Mouse (Mus musculus) kidney, embryonic 14.5 days (tissue): Measurements from ENCODE around the gene Olfr71. TPM values are rescaled to one million over a fixed set of nuclear protein-coding genes. Genes with fewer than 3 reads are reported as not detected.

ENCODE experiments used
- ATAC-seq: fragments of 200-750 bp; cut with Nextera tagmentation; 2 replicates; pipeline ENCODE4 v1.8.0; 2017; ENCODE audit warnings: moderate number of reproducible peaks, mild to moderate bottlenecking, moderate TSS enrichment, moderate library complexity; ENCODE audit not compliant: low FRiP score, low TSS enrichment
- H3K27ac ChIP-seq: fragments of 300-500 bp; sonication (generic); 2 replicates; pipeline ENCODE4 v1.5.1; 2014; ENCODE audit warnings: low read depth, mild to moderate bottlenecking, low read length, moderate library complexity, mixed read lengths
- H3K27me3 ChIP-seq: fragments of 300-500 bp; sonication (generic); 2 replicates; pipeline ENCODE4 v1.6.1; 2014; ENCODE audit warnings: mild to moderate bottlenecking, low read length; ENCODE audit not compliant: control insufficient read depth, insufficient read depth
- H3K36me3 ChIP-seq: fragments of 300-500 bp; sonication (generic); 2 replicates; pipeline ENCODE4 v1.6.1; 2014; ENCODE audit warnings: low read length, mixed read lengths; ENCODE audit not compliant: control insufficient read depth, insufficient read depth
- H3K4me1 ChIP-seq: fragments of 300-500 bp; sonication (generic); 2 replicates; pipeline ENCODE4 v1.6.1; 2014; ENCODE audit warnings: low read length, mixed read lengths; ENCODE audit not compliant: control insufficient read depth, insufficient read depth
- H3K4me2 ChIP-seq: fragments of 300-500 bp; sonication (generic); replicated peaks from 2 replicates; pipeline ENCODE4 v1.6.1; 2014; ENCODE audit warnings: low read depth, mild to moderate bottlenecking, low read length
- H3K4me3 ChIP-seq: fragments of 300-500 bp; sonication (generic); 2 replicates; pipeline ENCODE4 v1.5.1; 2014; ENCODE audit warnings: mild to moderate bottlenecking, low read length
- H3K9ac ChIP-seq: fragments of 300-500 bp; sonication (generic); 2 replicates; pipeline ENCODE4 v1.6.1; 2014; ENCODE audit warnings: low read depth, mild to moderate bottlenecking, low read length, moderate library complexity
- H3K9me3 ChIP-seq: fragments of 300-500 bp; sonication (generic); 2 replicates; pipeline ENCODE4 v1.6.1; 2016; ENCODE audit warnings: low read length; ENCODE audit not compliant: control insufficient read depth
- WGBS: fragments of 180-500 bp; shearing (Covaris S2); extraction: QIAGEN DNeasy Blood & Tissue Kit; methylation state at CpG from one replicate; pipeline ENCODE4 v1.1.7; 2014; 5-methylcytosine and 5-hydroxymethylcytosine counted together
- polyA plus RNA-seq: library from polyadenylated mRNA; unstranded; fragments of >200 nt; fragmentation: Nextera tagmentation; extraction: Ambion mirVana; gene quantifications from 2 replicates; pipeline ENCODE4 v1.2.1, GENCODE M21; 2014

Gene Olfr71
- polyA plus RNA-seq, 1 experiment from 2014 or later: not detected

DNA sequence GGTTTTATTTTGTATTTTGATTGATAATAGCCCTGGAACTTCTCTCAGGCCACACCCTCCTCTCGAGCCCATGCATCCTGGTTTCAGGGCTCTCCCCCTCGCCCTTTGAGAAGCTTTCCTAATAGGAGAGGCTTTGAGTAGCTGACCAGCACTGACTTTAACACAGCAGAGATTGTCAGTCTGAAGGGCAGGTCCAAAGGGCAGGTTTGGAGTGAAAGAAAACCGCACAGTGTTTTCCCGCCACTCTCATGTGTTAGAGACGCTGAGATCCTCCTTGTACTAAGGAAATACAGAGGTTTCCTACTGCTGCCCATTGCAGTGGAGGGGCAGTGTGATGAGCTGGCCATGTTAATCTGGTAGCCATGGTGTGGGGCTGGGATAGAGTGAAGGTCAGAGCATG, 35.1 kb downstream of the Olfr71 start:
- 83% methylated on average over 5 of the region's 5 CpGs for WGBS

DNA sequence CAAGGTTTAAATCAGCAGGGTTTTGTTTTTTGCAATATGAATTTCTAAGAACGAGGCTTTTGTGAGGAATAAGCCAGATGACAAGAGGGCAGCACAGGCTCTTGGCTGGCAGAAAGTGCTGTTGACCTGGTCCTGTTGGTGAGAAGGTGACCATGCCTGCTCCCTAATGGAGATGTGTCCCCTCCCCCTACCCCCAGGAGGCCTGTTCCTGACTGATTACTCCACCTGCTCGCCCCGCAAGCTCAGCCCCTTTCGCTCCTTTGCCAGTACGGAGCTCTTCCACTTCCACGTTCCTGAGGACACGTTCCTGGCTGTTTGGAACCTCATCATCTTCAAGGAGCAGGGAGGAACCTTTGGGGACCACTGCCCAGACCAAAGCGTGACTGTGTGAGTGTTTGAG, 36.4 kb downstream of the Olfr71 start:
- 79% methylated on average over 8 of the region's 8 CpGs for WGBS
- H3K4me1 ChIP-seq: peaks cover 6% of the 10 kb centered on the region
- ATAC-seq: no peak

More for the DNA sequence above, 35.1 kb downstream of the Olfr71 start:
- no peak overlapping the region for H3K27ac ChIP-seq
- H3K4me3 ChIP-seq: no peak overlapping the region
- H3K36me3 ChIP-seq: peaks cover 2% of the 10 kb centered on the region; the same call in 1 of the 2 replicates
- no peaks in the 10 kb centered on the region for H3K27me3 ChIP-seq
- H3K4me1 ChIP-seq: peaks cover 2% of the 10 kb centered on the region
- ATAC-seq: no peak
- no peak overlapping the region for H3K9ac ChIP-seq
- H3K4me2 ChIP-seq: no peak overlapping the region
- H3K9me3 ChIP-seq: no peaks in the 10 kb centered on the region

DNA sequence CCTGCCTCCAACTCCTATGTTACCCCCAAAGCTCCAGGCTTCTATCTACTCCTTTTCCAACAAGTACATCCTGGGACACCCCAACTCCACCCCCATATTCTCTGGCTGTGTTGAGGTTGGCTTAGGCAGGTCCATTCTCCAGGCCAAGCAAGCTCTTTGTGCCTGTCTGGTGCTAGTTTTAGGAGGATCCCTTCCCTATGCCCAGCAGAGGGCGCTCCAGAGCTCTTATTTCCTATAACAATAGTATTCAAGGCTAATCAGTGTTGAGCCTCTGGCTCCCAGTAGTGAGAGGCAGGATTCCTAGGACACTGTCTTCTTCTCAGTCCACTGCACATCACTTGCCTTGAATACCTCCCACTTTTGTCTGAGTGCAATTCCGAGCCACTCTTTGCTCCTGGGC, 38.0 kb downstream of the Olfr71 start:
- 4% methylated on average over 2 of the region's 2 CpGs for WGBS
- no peaks in the 10 kb centered on the region for H3K9me3 ChIP-seq
- ATAC-seq: peak; percentile 48; the same call in 1 of the 2 replicates
- no peak overlapping the region for H3K27ac ChIP-seq
- H3K9ac ChIP-seq: no peak overlapping the region
- no peak overlapping the region for H3K4me3 ChIP-seq
- no peak overlapping the region for H3K4me2 ChIP-seq
- peaks cover 2% of the 10 kb centered on the region; the same call in 1 of the 2 replicates for H3K36me3 ChIP-seq
- no peaks in the 10 kb centered on the region for H3K27me3 ChIP-seq
- H3K4me1 ChIP-seq: peaks cover 6% of the 10 kb centered on the region

More for the DNA sequence above, 36.4 kb downstream of the Olfr71 start:
- Histone ChIP-seq H3K9ac (no peak overlapping the region), H3K36me3 (peaks cover 2% of the 10 kb centered on the region; the same call in 1 of the 2 replicates), H3K4me3 (no peak overlapping the region), H3K27ac (no peak overlapping the region), H3K9me3 (no peaks in the 10 kb centered on the region), H3K27me3 (no peaks in the 10 kb centered on the region), H3K4me2 (no peak overlapping the region)

DNA sequence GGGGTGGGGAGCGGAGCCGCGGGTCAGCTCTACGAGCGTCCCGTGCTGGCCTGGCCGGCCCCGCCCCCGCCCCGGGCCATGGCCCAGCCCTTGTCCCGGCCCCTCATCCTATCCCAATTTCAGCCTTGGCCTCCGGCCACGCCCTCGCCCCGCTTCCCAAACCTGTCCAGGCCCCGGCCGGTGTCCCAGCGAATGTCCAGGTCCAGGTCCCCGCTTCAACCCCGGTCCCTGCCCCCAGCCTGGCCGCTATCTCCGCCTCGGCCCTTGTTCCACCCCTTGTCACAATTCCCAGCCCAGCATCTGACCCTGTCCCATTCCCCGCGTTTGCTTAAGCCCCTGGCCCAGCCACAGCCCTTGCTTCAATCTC, 40.6 kb downstream of the Olfr71 start:
- peak; percentile 89 for ATAC-seq
- 0% methylated on average over 23 of the region's 25 CpGs for WGBS
- H3K9ac ChIP-seq: peak overlapping the region; percentile 83
- peak overlapping the region; percentile 74 for H3K4me2 ChIP-seq
- H3K4me3 ChIP-seq: peak overlapping the region; percentile 84
- no peaks in the 10 kb centered on the region for H3K36me3 ChIP-seq
- peaks cover 15% of the 10 kb centered on the region; the same call in 1 of the 2 replicates for H3K27me3 ChIP-seq
- H3K4me1 ChIP-seq: peaks cover 6% of the 10 kb centered on the region
- H3K9me3 ChIP-seq: no peaks in the 10 kb centered on the region
- no peak overlapping the region for H3K27ac ChIP-seq

DNA sequence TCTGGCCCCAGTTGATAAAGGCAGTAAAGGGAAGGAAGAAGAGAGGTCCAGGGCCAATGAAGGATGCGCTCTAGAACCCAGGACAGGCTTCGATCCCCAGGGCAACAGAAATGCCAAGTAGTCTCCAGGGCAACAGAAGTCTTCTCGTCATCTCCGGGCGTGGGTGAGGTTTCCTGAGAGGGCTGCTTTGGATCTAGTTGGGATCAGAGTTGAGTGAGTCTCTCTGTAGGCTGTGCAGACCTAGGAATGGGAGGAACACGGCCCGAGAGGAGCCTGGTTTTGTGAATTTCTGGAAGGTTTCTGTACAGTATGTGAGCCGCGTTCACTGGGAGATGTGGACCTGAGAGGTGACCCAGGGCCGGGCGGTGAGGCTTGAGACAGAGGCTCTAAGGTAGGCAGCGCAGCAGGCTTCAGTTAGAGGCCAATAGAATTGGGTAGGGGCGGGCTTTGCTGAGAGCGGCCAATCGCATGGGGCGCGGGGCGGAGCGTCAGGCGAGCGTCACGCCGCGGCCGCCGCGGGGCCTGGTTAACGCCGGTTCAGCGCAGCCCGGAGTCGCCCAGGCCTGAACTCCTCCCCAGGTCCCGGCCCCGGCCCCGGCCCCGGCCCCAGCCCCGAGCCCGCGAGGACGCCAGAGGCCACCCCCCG, 41.1 kb downstream of the Olfr71 start, which contains the start of the genes Tmem8b and Fam221b:
Gene Tmem8b, plus strand, starts transcription at position 190 of the 646 bp plus-strand sequence.
Gene Fam221b, minus strand, starts transcription at position 364 of the 646 bp plus-strand sequence.
- Histone ChIP-seq H3K4me3 (peak within 1 kb of the TSS; percentile 84), H3K36me3 (no peaks in the 10 kb centered on the region), H3K27me3 (peaks cover 15% of the 10 kb centered on the region; the same call in 1 of the 2 replicates), H3K9ac (peak within 1 kb of the TSS; percentile 83), H3K27ac (no peak within 1 kb of the TSS), H3K9me3 (no peaks in the 10 kb centered on the region), H3K4me1 (peaks cover 6% of the 10 kb centered on the region), H3K4me2 (peak within 1 kb of the TSS; percentile 74)
- WGBS: 2% methylated on average over 35 of the region's 41 CpGs
- ATAC-seq: peak; percentile 93

DNA sequence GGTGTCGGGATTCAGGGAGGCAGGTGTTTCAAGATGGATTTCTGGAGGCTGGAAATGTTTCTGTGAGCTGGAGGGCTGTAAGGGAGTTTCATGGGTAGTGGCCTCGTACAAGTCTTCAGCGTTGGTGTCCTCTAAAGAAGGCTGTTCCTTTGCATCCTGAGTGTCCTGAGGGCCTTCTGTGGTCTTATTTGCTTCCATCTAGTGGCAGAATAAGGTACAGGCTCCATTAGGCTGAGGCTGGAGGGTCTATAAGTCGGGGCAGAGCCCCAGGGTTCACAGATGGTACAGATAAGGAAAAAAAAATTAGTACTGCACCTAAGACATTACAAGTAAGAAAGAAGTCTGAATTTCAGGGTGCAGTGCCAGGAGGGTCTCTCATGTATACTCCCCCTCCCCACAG, 43.6 kb downstream of the Olfr71 start:
- 22% methylated on average over 4 of the region's 4 CpGs for WGBS
- no peak overlapping the region for H3K4me3 ChIP-seq
- H3K9me3 ChIP-seq: no peaks in the 10 kb centered on the region
- peaks cover 6% of the 10 kb centered on the region for H3K4me1 ChIP-seq
- no peaks in the 10 kb centered on the region for H3K36me3 ChIP-seq
- no peak overlapping the region for H3K27ac ChIP-seq
- H3K27me3 ChIP-seq: peaks cover 36% of the 10 kb centered on the region
- H3K9ac ChIP-seq: no peak overlapping the region
- no peak for ATAC-seq
- no peak overlapping the region for H3K4me2 ChIP-seq

DNA sequence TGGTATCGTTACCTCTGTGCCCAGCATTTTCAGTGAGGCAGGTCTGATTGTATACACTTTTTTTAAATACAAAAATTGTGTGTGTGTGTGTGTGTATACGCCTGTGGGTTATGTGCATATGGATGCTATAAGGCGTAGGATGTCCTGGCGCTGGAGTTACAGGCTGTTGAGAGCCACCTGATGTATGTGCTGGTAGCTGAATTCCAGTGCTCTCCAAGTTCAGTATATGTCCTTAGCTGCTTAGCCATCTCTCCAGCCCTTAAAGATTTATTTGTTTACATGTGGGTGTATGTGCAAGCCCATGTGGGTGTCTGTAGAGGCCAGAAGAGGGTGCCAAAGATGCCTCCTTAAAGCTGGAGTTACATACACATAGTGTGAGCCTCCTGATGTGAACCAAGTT, 52.9 kb downstream of the Olfr71 start:
- H3K36me3 ChIP-seq: no peaks in the 10 kb centered on the region
- no peak overlapping the region for H3K9ac ChIP-seq
- no peaks in the 10 kb centered on the region for H3K9me3 ChIP-seq
- ATAC-seq: no peak
- H3K27me3 ChIP-seq: peaks cover 9% of the 10 kb centered on the region
- no peak overlapping the region for H3K27ac ChIP-seq
- peak overlapping the region; percentile 66 for H3K4me2 ChIP-seq
- peak overlapping the region; percentile 86 for H3K4me3 ChIP-seq
- WGBS: 62% methylated on average over 4 of the region's 4 CpGs
- H3K4me1 ChIP-seq: peaks cover 5% of the 10 kb centered on the region; the same call in 1 of the 2 replicates

DNA sequence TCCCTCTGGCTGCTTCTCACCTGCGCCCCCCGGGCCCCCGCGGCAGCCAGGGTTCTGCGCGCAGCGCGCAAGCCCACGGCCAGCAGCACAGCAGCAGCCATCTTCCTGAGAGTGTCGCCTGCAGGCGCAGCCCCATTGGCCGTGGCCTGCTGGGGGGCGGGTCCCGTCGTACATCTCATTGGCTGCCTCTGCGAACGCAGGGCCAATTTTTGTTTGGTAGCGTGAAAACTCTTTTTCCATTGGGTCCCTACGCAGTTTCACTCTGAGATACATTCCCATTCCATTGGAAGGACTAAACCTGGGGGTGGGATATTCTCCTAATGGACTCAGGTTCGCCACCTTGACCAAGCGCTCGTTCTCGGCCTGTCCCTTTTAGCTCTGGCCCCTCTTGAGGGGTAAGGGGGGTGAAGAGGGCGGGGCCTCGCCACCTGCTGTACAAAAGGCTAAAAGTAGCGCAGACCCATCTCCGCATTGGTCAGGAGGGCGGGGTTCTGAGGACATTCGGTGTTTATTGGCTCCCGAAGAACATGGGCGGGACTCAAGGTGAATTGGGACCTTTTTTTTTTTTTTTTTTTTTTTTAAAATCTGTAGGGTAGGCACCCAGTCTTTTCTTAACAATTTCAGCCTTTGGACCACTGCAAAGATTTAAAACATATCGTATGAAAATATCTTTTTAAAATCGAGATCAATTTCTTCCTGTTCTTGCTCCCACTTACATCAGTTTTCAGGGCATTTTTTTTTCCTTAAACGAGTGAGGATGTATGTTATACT, 53.5 kb downstream of the Olfr71 start, which contains the start of gene Hint2:
Gene Hint2, minus strand, starts transcription at position 128 of the 771 bp plus-strand sequence.
- H3K9ac ChIP-seq: peak within 1 kb of the TSS; percentile 90
- WGBS: 2% methylated on average over 34 of the region's 34 CpGs
- peak; percentile 98 for ATAC-seq

More for the DNA sequence above, 53.5 kb downstream of the Olfr71 start, which contains the start of gene Hint2:
- peak within 1 kb of the TSS; percentile 90 for H3K27ac ChIP-seq
- H3K4me1 ChIP-seq: peaks cover 5% of the 10 kb centered on the region; the same call in 1 of the 2 replicates
- peaks cover 3% of the 10 kb centered on the region; the same call in 1 of the 2 replicates for H3K27me3 ChIP-seq
- no peaks in the 10 kb centered on the region for H3K9me3 ChIP-seq
- H3K4me3 ChIP-seq: peak within 1 kb of the TSS; percentile 86
- no peaks in the 10 kb centered on the region for H3K36me3 ChIP-seq
- peak within 1 kb of the TSS; percentile 66 for H3K4me2 ChIP-seq
